Mouse (Mus musculus) hematopoietic stem cell, adult 5-6 weeks (primary cell): ENCODE data around the gene Lcorl. TPM values are rescaled to one million over a fixed set of nuclear protein-coding genes. Genes with fewer than 3 reads are reported as not detected.
"Not testable (repeated sequence)": the region's sequence is repeated elsewhere in the genome, so short reads cannot be mapped to it uniquely, and the experiment has no call there.

Experiments used
- ATAC-seq, 2 experiments: fragments of 125-278 bp in 1 of 2; replicated peaks in 1 of 2; 2 replicates each; pipeline ENCODE4 v1.8.0; 2016 to 2017; ENCODE audit warnings: inconsistent platforms in 2 of 2, mild to moderate bottlenecking in 2 of 2, moderate number of reproducible peaks in 2 of 2, low read depth in 1 of 2, moderate TSS enrichment in 1 of 2; ENCODE audit not compliant: low FRiP score in 2 of 2, poor library complexity in 2 of 2, severe bottlenecking in 2 of 2, insufficient read depth in 1 of 2, low TSS enrichment in 1 of 2
- total RNA-seq: library from RNA; stranded (forward); fragments of 172-1452, 232-1000 nt; gene quantifications from 2 replicates; pipeline ENCODE4 v1.2.3, GENCODE M21; 2017

Gene Lcorl
- total RNA-seq, 1 experiment from 2014 or later, result 30.5 TPM

GRCm38 (mm10) chr5:45669234-45669597 lies 188.2 kb downstream of the Lcorl start:
- ATAC-seq, result no peak; a peak in 2 of 4 replicates

- ATAC-seq, result no peak; a peak in 1 of 4 replicates
These were observed 188.6 kb downstream of the Lcorl start for GRCm38 (mm10) chr5:45668831-45669230.

- no peak for ATAC-seq
These were observed 189.1 kb downstream of the Lcorl start for GRCm38 (mm10) chr5:45668324-45668723.

GRCm38 (mm10) chr5:45658406-45658805 lies 199.0 kb downstream of the Lcorl start:
- ATAC-seq, result not testable (repeated sequence)

- no peak for ATAC-seq
These were observed 206.2 kb downstream of the Lcorl start for GRCm38 (mm10) chr5:45651026-45651703.

Other genes with a start within 250 kb of the Lcorl start
- gene Fam184b, start 218.0 kb downstream of the Lcorl start, total RNA-seq, result not detected in 2 replicates
- gene Ncapg, start 187.7 kb downstream of the Lcorl start, total RNA-seq, result 58.3 and 68.0 TPM in 2 replicates